Mouse (Mus musculus): ENCODE results near the gene Coro1b.

GRCm38 (mm10) chr19:4166678-4167476 lies 18.5 kb downstream of the Coro1b start:
- TF ChIP-seq CTCF (IDR thresholded peaks at IDR 0.05; ENCODE audit: borderline replicate concordance, insufficient read depth, low read depth, low read length): no peak
- no peak for TF ChIP-seq POLR2A (IDR thresholded peaks at IDR 0.05; ENCODE audit: borderline replicate concordance, insufficient read depth, low read length)

Measured in cerebellum, adult 2 months (tissue).